Mouse (Mus musculus) CH12.LX (cell line): ENCODE data around the gene Iqgap3. TPM values are rescaled to one million over a fixed set of nuclear protein-coding genes. Genes with fewer than 3 reads are reported as not detected.

Experiments used
- DNase-seq: peaks from one replicate; pipeline ENCODE4 v3.0.0-alpha.2; 2013; ENCODE audit errors: extremely low read depth
- H3K27ac ChIP-seq: 2 replicates; pipeline ENCODE4 v1.5.1; 2012; ENCODE audit warnings: low read depth, mild to moderate bottlenecking, control low read depth, moderate library complexity; ENCODE audit not compliant: insufficient read depth
- H3K27me3 ChIP-seq: replicated peaks from 2 replicates; pipeline ENCODE3; 2012; ENCODE audit warnings: inconsistent platforms
- H3K36me3 ChIP-seq, 2 experiments: replicated peaks in 1 of 2; 2 replicates each; pipeline versions ENCODE3 to v1.6.1; 2012; ENCODE audit warnings: inconsistent platforms in 1 of 2, low read length in 1 of 2, mild to moderate bottlenecking in 1 of 2, mixed read lengths in 1 of 2, moderate library complexity in 1 of 2; ENCODE audit not compliant: control insufficient read depth in 1 of 2, insufficient read depth in 1 of 2
- H3K4me1 ChIP-seq, 2 experiments: 2 replicates each; pipeline ENCODE4 v1.6.1; 2012; ENCODE audit warnings: inconsistent platforms in 1 of 2, moderate library complexity in 1 of 2; ENCODE audit not compliant: insufficient read depth in 2 of 2, control insufficient read depth in 1 of 2
- H3K4me2 ChIP-seq: 2 replicates; pipeline ENCODE4 v1.6.1; 2012; ENCODE audit warnings: low read depth, mild to moderate bottlenecking, control low read depth; ENCODE audit not compliant: poor library complexity, insufficient read depth, severe bottlenecking
- H3K4me3 ChIP-seq, 3 experiments: fragments of 150-350 bp in 1 of 3; sonication (generic) in 1 of 3; replicated peaks in 1 of 3; 2 replicates each; pipeline versions ENCODE3 to v1.5.1; 2011 to 2012; ENCODE audit warnings: low read depth in 2 of 3, low read length in 2 of 3, mild to moderate bottlenecking in 2 of 3, moderate library complexity in 2 of 3, control low read depth in 1 of 3, improper control_type of control experiment in 1 of 3, inconsistent platforms in 1 of 3, mixed read lengths in 1 of 3; ENCODE audit not compliant: poor library complexity in 1 of 3
- H3K79me2 ChIP-seq: replicated peaks from 2 replicates; pipeline ENCODE4 v1.6.1; 2012; ENCODE audit warnings: mild to moderate bottlenecking, moderate library complexity; ENCODE audit not compliant: control insufficient read depth, poor library complexity, insufficient read depth, severe bottlenecking; ENCODE audit errors: extremely low read depth
- H3K9ac ChIP-seq: 2 replicates; pipeline ENCODE4 v1.6.1; 2012; ENCODE audit warnings: low read depth, mild to moderate bottlenecking, control low read depth, moderate library complexity; ENCODE audit not compliant: insufficient read depth
- H3K9me3 ChIP-seq: replicated peaks from 2 replicates; pipeline ENCODE3; 2012; ENCODE audit warnings: low read length, inconsistent platforms, mixed read lengths
- BHLHE40 ChIP-seq: IDR thresholded peaks from 2 replicates; pipeline ENCODE4 v1.6.1; 2011; ENCODE audit warnings: mild to moderate bottlenecking, low read depth, low read length, improper control_type of control experiment
- CHD1 ChIP-seq: IDR thresholded peaks from 2 replicates; pipeline ENCODE4 v1.6.1; 2012; ENCODE audit warnings: low read depth, low read length, improper control_type of control experiment, inconsistent platforms
- CTCF ChIP-seq, 2 experiments: IDR thresholded peaks in 1 of 2; conservative IDR thresholded peaks in 1 of 2; 2 replicates each; pipeline ENCODE4 v1.5.1; 2011 to 2012; ENCODE audit warnings: low read depth in 2 of 2, low read length in 2 of 2, improper control_type of control experiment in 1 of 2, inconsistent platforms in 1 of 2, mild to moderate bottlenecking in 1 of 2, moderate library complexity in 1 of 2
- E2F4 ChIP-seq: IDR thresholded peaks from 2 replicates; pipeline ENCODE4 v1.6.1; 2011; ENCODE audit warnings: low read depth, low read length, improper control_type of control experiment; ENCODE audit not compliant: insufficient replicate concordance
- ELF1 ChIP-seq: IDR thresholded peaks from 2 replicates; pipeline ENCODE4 v1.6.1; 2014; ENCODE audit warnings: low read depth, mild to moderate bottlenecking, inconsistent platforms, low read length, improper control_type of control experiment
- EP300 ChIP-seq: IDR thresholded peaks from 2 replicates; pipeline ENCODE4 v1.6.1; 2011; ENCODE audit warnings: low read length, improper control_type of control experiment
- ETS1 ChIP-seq: conservative IDR thresholded peaks from 2 replicates; pipeline ENCODE4 v1.6.1; 2012; ENCODE audit warnings: low read depth, mild to moderate bottlenecking, inconsistent platforms, low read length, improper control_type of control experiment, moderate library complexity
- GABPA ChIP-seq: IDR thresholded peaks from 2 replicates; pipeline ENCODE4 v1.6.1; 2012; ENCODE audit warnings: low read depth, low read length, improper control_type of control experiment, inconsistent platforms; ENCODE audit not compliant: insufficient replicate concordance
- HCFC1 ChIP-seq: IDR thresholded peaks from 2 replicates; pipeline ENCODE4 v1.6.1; 2012; ENCODE audit warnings: low read depth, mild to moderate bottlenecking, inconsistent platforms, low read length, improper control_type of control experiment
- IRF4 ChIP-seq: IDR thresholded peaks from 2 replicates; pipeline ENCODE4 v1.6.1; 2014; ENCODE audit warnings: low read depth, mild to moderate bottlenecking, inconsistent platforms, low read length, improper control_type of control experiment
- JUN ChIP-seq: IDR thresholded peaks from 2 replicates; pipeline ENCODE4 v1.6.1; 2011; ENCODE audit warnings: low read depth, mild to moderate bottlenecking, low read length, improper control_type of control experiment, moderate library complexity; ENCODE audit not compliant: insufficient read depth
- MAX ChIP-seq: IDR thresholded peaks from 2 replicates; pipeline ENCODE4 v1.6.1; 2011; ENCODE audit warnings: low read length, improper control_type of control experiment
- MAZ ChIP-seq: IDR thresholded peaks from 2 replicates; pipeline ENCODE4 v1.6.1; 2012; ENCODE audit warnings: low read depth, mild to moderate bottlenecking, inconsistent platforms, low read length, improper control_type of control experiment, moderate library complexity
- MEF2A ChIP-seq: IDR thresholded peaks from 2 replicates; pipeline ENCODE4 v1.6.1; 2014; ENCODE audit warnings: low read depth, mild to moderate bottlenecking, inconsistent platforms, low read length, improper control_type of control experiment, borderline replicate concordance
- MXI1 ChIP-seq: IDR thresholded peaks from 2 replicates; pipeline ENCODE4 v1.6.1; 2011; ENCODE audit warnings: mild to moderate bottlenecking, low read depth, low read length, improper control_type of control experiment
- MYC ChIP-seq: IDR thresholded peaks from 2 replicates; pipeline ENCODE4 v1.6.1; 2011; ENCODE audit warnings: low read depth, mild to moderate bottlenecking, improper control_type of control experiment, low read length
- NELFE ChIP-seq: IDR thresholded peaks from 2 replicates; pipeline ENCODE4 v1.6.1; 2011; ENCODE audit warnings: low read depth, low read length, improper control_type of control experiment
- NRF1 ChIP-seq: IDR thresholded peaks from 2 replicates; pipeline ENCODE4 v1.6.1; 2014; ENCODE audit warnings: low read depth, mild to moderate bottlenecking, inconsistent platforms, low read length, improper control_type of control experiment, moderate library complexity
- RAD21 ChIP-seq: IDR thresholded peaks from 2 replicates; pipeline ENCODE4 v1.6.1; 2011; ENCODE audit warnings: low read depth, mild to moderate bottlenecking, low read length, improper control_type of control experiment, moderate library complexity
- RCOR1 ChIP-seq: conservative IDR thresholded peaks from 2 replicates; pipeline ENCODE4 v1.6.1; 2012; ENCODE audit warnings: low read depth, mild to moderate bottlenecking, inconsistent platforms, low read length, improper control_type of control experiment
- SMC3 ChIP-seq: IDR thresholded peaks from 2 replicates; pipeline ENCODE4 v1.6.1; 2011; ENCODE audit warnings: low read depth, low read length, improper control_type of control experiment
- TBP ChIP-seq: conservative IDR thresholded peaks from 2 replicates; pipeline ENCODE4 v1.6.1; 2011; ENCODE audit warnings: low read depth, low read length, improper control_type of control experiment
- TCF12 ChIP-seq: IDR thresholded peaks from 2 replicates; pipeline ENCODE4 v1.6.1; 2014; ENCODE audit warnings: low read depth, mild to moderate bottlenecking, inconsistent platforms, low read length, improper control_type of control experiment
- UBTF ChIP-seq: IDR thresholded peaks from 2 replicates; pipeline ENCODE4 v1.6.1; 2012; ENCODE audit warnings: low read depth, mild to moderate bottlenecking, inconsistent platforms, low read length, improper control_type of control experiment, moderate library complexity
- USF2 ChIP-seq: conservative IDR thresholded peaks from 2 replicates; pipeline ENCODE4 v1.6.1; 2011; ENCODE audit warnings: low read depth, low read length, improper control_type of control experiment
- ZC3H11A ChIP-seq: IDR thresholded peaks from 2 replicates; pipeline ENCODE4 v1.6.1; 2012; ENCODE audit warnings: low read depth, mild to moderate bottlenecking, inconsistent platforms, low read length, improper control_type of control experiment
- ZKSCAN1 ChIP-seq: IDR thresholded peaks from 2 replicates; pipeline ENCODE4 v1.6.1; 2012; ENCODE audit warnings: low read depth, inconsistent platforms, low read length, improper control_type of control experiment, borderline replicate concordance
- ZNF384 ChIP-seq: IDR thresholded peaks from 2 replicates; pipeline ENCODE4 v1.6.1; 2012; ENCODE audit warnings: low read depth, low read length, improper control_type of control experiment, inconsistent platforms
- dilution Hi-C: fragments of 300-500 bp; cut with MboI; formaldehyde crosslinking; loops from 2 replicates; pipeline ENCODE4 v1.14.3; 2020; ENCODE audit warnings: low sequenced_read_pairs; ENCODE audit not compliant: extremely low pct_unique_long_range_greater_than_20kb, extremely low pct_ligation_motif_present
- in situ Hi-C: fragments of 300-500 bp; cut with MboI; formaldehyde crosslinking; loops from 3 replicates; pipeline ENCODE4 v1.14.3; 2019; ENCODE audit warnings: low sequenced_read_pairs, low pct_ligation_motif_present, low pct_unique_long_range_greater_than_20kb, mixed read lengths
- polyA plus RNA-seq: library from polyadenylated mRNA; unstranded; fragments of >175 nt; gene quantifications from 2 replicates; pipeline ENCODE4 v1.2.1, GENCODE M21; 2012; ENCODE audit warnings: low read depth; ENCODE audit not compliant: insufficient read length
- total RNA-seq, 2 experiments: library from RNA; depleted of rRNA; stranded (reverse); fragments of 300-350 nt in 1 of 2; fragments of >200 nt in 1 of 2; gene quantifications; 2 replicates each; pipeline ENCODE4 v1.2.3; 2012 to 2014

Iqgap3 gene
- total and polyA plus RNA-seq, 3 experiments, result 13.0 to 21.9 (median 18.3) TPM

DNA sequence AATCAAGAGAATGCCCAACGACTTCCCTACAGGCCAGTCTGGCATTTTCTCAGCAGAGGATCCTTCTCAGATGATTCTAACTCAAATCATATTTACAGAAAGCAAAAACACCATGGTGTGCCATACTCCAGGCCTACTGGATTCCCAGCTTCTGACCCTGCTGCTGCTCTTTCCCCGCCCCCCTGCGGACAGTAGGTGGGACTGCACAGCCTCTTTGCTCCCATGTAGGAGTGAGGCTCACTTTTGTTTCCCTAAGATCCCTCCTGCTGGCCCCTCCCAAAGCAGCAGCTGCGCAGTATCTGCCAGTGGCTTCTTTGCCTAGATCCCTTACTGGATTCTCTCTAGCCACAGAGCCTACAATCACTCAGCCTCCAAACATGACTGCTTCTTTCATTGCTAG is 24.4 kb downstream of the Iqgap3 start:
- Histone ChIP-seq H3K36me3 (peaks cover 59 to 98% of the 10 kb centered on the region in 2 experiments), H3K4me1 (no peaks in the 10 kb centered on the region), H3K27me3 (no peaks in the 10 kb centered on the region), H3K9me3 (no peaks in the 10 kb centered on the region), H3K4me3 (no peak overlapping the region), H3K4me2 (no peak overlapping the region), H3K9ac (no peak overlapping the region), H3K79me2 (no peaks in the 10 kb centered on the region), H3K27ac (no peak overlapping the region)
- TF ChIP-seq ETS1 (no peak), CTCF (conservative IDR thresholded peaks at IDR 0.05 in 1 of 2, IDR thresholded peaks at IDR 0.05 in 1 of 2; ENCODE audit: low read depth in 2 of 2, low read length in 2 of 2) (no peak), CHD1 (no peak), HCFC1 (no peak), IRF4 (no peak), MAZ (no peak), ELF1 (no peak), MAX (no peak), RCOR1 (no peak), JUN (no peak), GABPA (no peak), NRF1 (no peak), MXI1 (no peak), MEF2A (no peak), UBTF (no peak), ZKSCAN1 (no peak)
- in situ Hi-C loops (no loop called here), dilution Hi-C loops (no loop called here)
- DNase-seq, result no peak

DNA sequence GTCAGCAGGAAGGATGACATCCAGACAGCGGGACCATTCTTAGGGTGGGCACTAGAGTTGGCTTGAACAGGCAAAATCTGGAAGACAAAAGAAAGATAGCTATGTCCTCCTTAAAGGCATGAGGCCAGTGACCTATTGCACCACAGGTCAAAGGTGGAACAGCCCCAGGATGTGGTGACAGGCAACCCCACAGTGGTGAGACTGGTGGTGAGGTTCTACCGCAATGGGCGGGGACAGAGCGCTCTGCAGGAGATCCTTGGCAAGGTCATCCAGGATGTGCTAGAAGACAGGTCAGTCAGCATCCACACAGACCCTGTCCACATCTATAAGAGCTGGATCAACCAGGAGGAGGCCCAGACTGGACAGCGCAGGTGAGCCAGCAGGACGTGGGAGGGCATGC is 27.4 kb downstream of the Iqgap3 start:
- H3K79me2 ChIP-seq, result no peaks in the 10 kb centered on the region
- in situ Hi-C loops, result no loop called here
- TF ChIP-seq TBP (no peak), SMC3 (no peak), USF2 (no peak), NRF1 (no peak), ZNF384 (no peak), ELF1 (no peak), TCF12 (no peak), E2F4 (no peak), MAZ (no peak), ZC3H11A (no peak), MYC (no peak), UBTF (no peak), NELFE (no peak), EP300 (no peak), BHLHE40 (no peak), MXI1 (no peak), RAD21 (no peak)
- no peak overlapping the region for H3K27ac ChIP-seq
- DNase-seq, result no peak
- dilution Hi-C loops, result no loop called here
- no peaks in the 10 kb centered on the region for H3K9me3 ChIP-seq
- peaks cover 61 to 96% of the 10 kb centered on the region in 2 experiments for H3K36me3 ChIP-seq
- H3K9ac ChIP-seq, result no peak overlapping the region
- H3K4me2 ChIP-seq, result no peak overlapping the region
- no peak overlapping the region for H3K4me3 ChIP-seq
- no peaks in the 10 kb centered on the region for H3K4me1 ChIP-seq
- H3K27me3 ChIP-seq, result no peaks in the 10 kb centered on the region
